Mouse (Mus musculus): Measurements from ENCODE around the gene Tdp1. TPM values are rescaled to one million over a fixed set of nuclear protein-coding genes. Genes with fewer than 3 reads are reported as not detected.

The Tdp1 gene
- 27.4 and 30.5 TPM in 2 replicates for polyA plus RNA-seq (2015; fragmentation: Nextera tagmentation; extraction: Ambion mirVana)

- 1% methylated on average over 66 of the region's 73 CpGs for WGBS
- peaks cover 15% of the 10 kb centered on the region for H3K4me1 ChIP-seq (ENCODE audit: control insufficient read depth, insufficient read depth, low read length)
- peak within 1 kb of the TSS; percentile 63 for H3K4me2 ChIP-seq (ENCODE audit: low read depth, low read length)
- peak within 1 kb of the TSS; percentile 85 for H3K9ac ChIP-seq (ENCODE audit: low read length)
- H3K27ac ChIP-seq (ENCODE audit: low read length): peak within 1 kb of the TSS; percentile 95
- no peaks in the 10 kb centered on the region for H3K27me3 ChIP-seq (ENCODE audit: control insufficient read depth, insufficient read depth, low read length)
- ATAC-seq (replicated peaks; ENCODE audit: extremely low read depth, insufficient read depth, low FRiP score): peak; percentile 88
- no peaks in the 10 kb centered on the region for H3K9me3 ChIP-seq (replicated peaks; ENCODE audit: control insufficient read depth, low read length)
- H3K36me3 ChIP-seq (ENCODE audit: control insufficient read depth, insufficient read depth): no peaks in the 10 kb centered on the region
- H3K4me3 ChIP-seq (ENCODE audit: low read length): peak within 1 kb of the TSS; percentile 69
These were observed at the start of gene Tdp1, which contains the start of gene Efcab11 for GRCm38 (mm10) chr12:99884269-99885261. Gene Tdp1, plus strand, starts transcription at chr12:99884517. Gene Efcab11, minus strand, starts transcription at chr12:99884439.

- WGBS: 80% methylated on average over 20 of the region's 20 CpGs
These were observed 47.7 kb upstream of the Tdp1 start for GRCm38 (mm10) chr12:99836404-99837131.

GRCm38 (mm10) chr12:99837528-99837927 lies 46.8 kb upstream of the Tdp1 start:
- H3K27ac ChIP-seq (ENCODE audit: low read length): no peak overlapping the region
- no peaks in the 10 kb centered on the region for H3K9me3 ChIP-seq (replicated peaks; ENCODE audit: control insufficient read depth, low read length)
- H3K4me3 ChIP-seq (ENCODE audit: low read length): no peak overlapping the region
- H3K36me3 ChIP-seq (ENCODE audit: control insufficient read depth, insufficient read depth): no peaks in the 10 kb centered on the region
- WGBS: 83% methylated on average over 5 of the region's 5 CpGs
- ATAC-seq (replicated peaks; ENCODE audit: extremely low read depth, insufficient read depth, low FRiP score): no peak
- H3K4me1 ChIP-seq (ENCODE audit: control insufficient read depth, insufficient read depth, low read length): no peaks in the 10 kb centered on the region
- no peak overlapping the region for H3K9ac ChIP-seq (ENCODE audit: low read length)
- no peak overlapping the region for H3K4me2 ChIP-seq (ENCODE audit: low read depth, low read length)
- no peaks in the 10 kb centered on the region for H3K27me3 ChIP-seq (ENCODE audit: control insufficient read depth, insufficient read depth, low read length)

More at GRCm38 (mm10) chr12:99836404-99837131, 47.7 kb upstream of the Tdp1 start:
- H3K36me3 ChIP-seq (ENCODE audit: control insufficient read depth, insufficient read depth): no peaks in the 10 kb centered on the region
- no peak overlapping the region for H3K9ac ChIP-seq (ENCODE audit: low read length)
- no peak overlapping the region for H3K27ac ChIP-seq (ENCODE audit: low read length)
- no peak overlapping the region for H3K4me3 ChIP-seq (ENCODE audit: low read length)
- no peaks in the 10 kb centered on the region for H3K4me1 ChIP-seq (ENCODE audit: control insufficient read depth, insufficient read depth, low read length)
- ATAC-seq (replicated peaks; ENCODE audit: extremely low read depth, insufficient read depth, low FRiP score): no peak
- H3K4me2 ChIP-seq (ENCODE audit: low read depth, low read length): no peak overlapping the region
- no peaks in the 10 kb centered on the region for H3K9me3 ChIP-seq (replicated peaks; ENCODE audit: control insufficient read depth, low read length)
- H3K27me3 ChIP-seq (ENCODE audit: control insufficient read depth, insufficient read depth, low read length): no peaks in the 10 kb centered on the region

GRCm38 (mm10) chr12:99838109-99838508 lies 46.2 kb upstream of the Tdp1 start:
- H3K27me3 ChIP-seq (ENCODE audit: control insufficient read depth, insufficient read depth, low read length): no peaks in the 10 kb centered on the region
- 82% methylated on average over 11 of the region's 11 CpGs for WGBS
- no peak overlapping the region for H3K4me3 ChIP-seq (ENCODE audit: low read length)
- no peaks in the 10 kb centered on the region for H3K9me3 ChIP-seq (replicated peaks; ENCODE audit: control insufficient read depth, low read length)
- H3K9ac ChIP-seq (ENCODE audit: low read length): no peak overlapping the region
- no peak overlapping the region for H3K4me2 ChIP-seq (ENCODE audit: low read depth, low read length)
- no peak for ATAC-seq (replicated peaks; ENCODE audit: extremely low read depth, insufficient read depth, low FRiP score)
- no peak overlapping the region for H3K27ac ChIP-seq (ENCODE audit: low read length)
- H3K36me3 ChIP-seq (ENCODE audit: control insufficient read depth, insufficient read depth): no peaks in the 10 kb centered on the region
- no peaks in the 10 kb centered on the region for H3K4me1 ChIP-seq (ENCODE audit: control insufficient read depth, insufficient read depth, low read length)

- Histone ChIP-seq H3K27ac (ENCODE audit: low read length) (no peak overlapping the region), H3K27me3 (ENCODE audit: control insufficient read depth, insufficient read depth, low read length) (no peaks in the 10 kb centered on the region), H3K9me3 (replicated peaks; ENCODE audit: control insufficient read depth, low read length) (no peaks in the 10 kb centered on the region), H3K4me3 (ENCODE audit: low read length) (no peak overlapping the region), H3K36me3 (ENCODE audit: control insufficient read depth, insufficient read depth) (no peaks in the 10 kb centered on the region), H3K4me1 (ENCODE audit: control insufficient read depth, insufficient read depth, low read length) (no peaks in the 10 kb centered on the region), H3K4me2 (ENCODE audit: low read depth, low read length) (no peak overlapping the region), H3K9ac (ENCODE audit: low read length) (no peak overlapping the region)
- WGBS: 78% methylated on average over 14 of the region's 14 CpGs
- no peak for ATAC-seq (replicated peaks; ENCODE audit: extremely low read depth, insufficient read depth, low FRiP score)
These were observed 45.6 kb upstream of the Tdp1 start for GRCm38 (mm10) chr12:99838703-99839102.

GRCm38 (mm10) chr12:99844951-99845350 lies 39.4 kb upstream of the Tdp1 start:
- no peak overlapping the region for H3K4me3 ChIP-seq (ENCODE audit: low read length)
- no peak overlapping the region for H3K9ac ChIP-seq (ENCODE audit: low read length)
- ATAC-seq (replicated peaks; ENCODE audit: extremely low read depth, insufficient read depth, low FRiP score): no peak
- no peaks in the 10 kb centered on the region for H3K27me3 ChIP-seq (ENCODE audit: control insufficient read depth, insufficient read depth, low read length)
- H3K9me3 ChIP-seq (replicated peaks; ENCODE audit: control insufficient read depth, low read length): no peaks in the 10 kb centered on the region
- no peaks in the 10 kb centered on the region for H3K4me1 ChIP-seq (ENCODE audit: control insufficient read depth, insufficient read depth, low read length)
- no peak overlapping the region for H3K4me2 ChIP-seq (ENCODE audit: low read depth, low read length)
- no peaks in the 10 kb centered on the region for H3K36me3 ChIP-seq (ENCODE audit: control insufficient read depth, insufficient read depth)
- WGBS: 82% methylated on average over 8 of the region's 8 CpGs
- no peak overlapping the region for H3K27ac ChIP-seq (ENCODE audit: low read length)

- no peak overlapping the region for H3K27ac ChIP-seq (ENCODE audit: low read length)
- no peak overlapping the region for H3K9ac ChIP-seq (ENCODE audit: low read length)
- 78% methylated on average over 2 of the region's 2 CpGs for WGBS
These were observed 34.3 kb upstream of the Tdp1 start for GRCm38 (mm10) chr12:99849996-99850395.

GRCm38 (mm10) chr12:99853323-99854258 lies 30.7 kb upstream of the Tdp1 start:
- ATAC-seq (replicated peaks; ENCODE audit: extremely low read depth, insufficient read depth, low FRiP score): no peak
- Histone ChIP-seq H3K4me2 (ENCODE audit: low read depth, low read length) (no peak overlapping the region), H3K27me3 (ENCODE audit: control insufficient read depth, insufficient read depth, low read length) (no peaks in the 10 kb centered on the region), H3K9ac (ENCODE audit: low read length) (no peak overlapping the region), H3K27ac (ENCODE audit: low read length) (no peak overlapping the region), H3K9me3 (replicated peaks; ENCODE audit: control insufficient read depth, low read length) (no peaks in the 10 kb centered on the region), H3K4me1 (ENCODE audit: control insufficient read depth, insufficient read depth, low read length) (0 out of 2 replicates have a peak, but pooled peaks cover 3% of the 10 kb centered on the region), H3K4me3 (ENCODE audit: low read length) (no peak overlapping the region), H3K36me3 (ENCODE audit: control insufficient read depth, insufficient read depth) (no peaks in the 10 kb centered on the region)
- WGBS: 76% methylated on average over 14 of the region's 14 CpGs

More at GRCm38 (mm10) chr12:99849996-99850395, 34.3 kb upstream of the Tdp1 start:
- Histone ChIP-seq H3K4me3 (ENCODE audit: low read length) (no peak overlapping the region), H3K4me1 (ENCODE audit: control insufficient read depth, insufficient read depth, low read length) (no peaks in the 10 kb centered on the region), H3K4me2 (ENCODE audit: low read depth, low read length) (no peak overlapping the region), H3K27me3 (ENCODE audit: control insufficient read depth, insufficient read depth, low read length) (no peaks in the 10 kb centered on the region), H3K9me3 (replicated peaks; ENCODE audit: control insufficient read depth, low read length) (no peaks in the 10 kb centered on the region), H3K36me3 (ENCODE audit: control insufficient read depth, insufficient read depth) (no peaks in the 10 kb centered on the region)
- no peak for ATAC-seq (replicated peaks; ENCODE audit: extremely low read depth, insufficient read depth, low FRiP score)
